In the genomic region with DNA sequence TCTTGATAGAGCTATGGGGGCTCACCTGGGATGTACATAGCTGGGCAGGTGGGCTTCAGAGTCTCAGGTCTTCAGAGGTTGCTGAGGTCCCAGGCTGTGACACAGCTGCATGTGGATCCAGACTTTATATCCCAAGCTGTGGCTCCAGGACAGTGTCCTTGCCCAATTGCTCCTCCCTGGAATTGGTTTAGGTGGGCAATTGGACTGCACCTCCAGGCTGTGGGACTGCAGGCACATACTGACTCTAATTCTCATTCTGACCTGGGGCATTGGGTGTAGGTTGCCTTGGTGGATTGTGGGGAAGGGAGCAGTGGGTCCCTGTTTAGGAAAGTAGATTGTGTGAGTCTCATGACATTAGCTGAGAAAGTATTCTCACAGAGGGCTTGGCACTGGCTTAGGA, we compare ENCODE assay signal across 25 mouse cellular contexts. TPM values are rescaled to one million over a fixed set of nuclear protein-coding genes. Genes with fewer than 3 reads are reported as not detected.
"Had no signal": no experiment of that assay in that cellular context is flagged by ENCODE, and none has a peak within 500 bp of the region (broad histone marks: within the 10 kb centered on the region; RNA-seq: fewer than 3 reads in every experiment).

Gene BC051665, minus strand, starts transcription at position 101 of the 400 bp plus-strand sequence.

- H3K4me3 ChIP-seq: neural tube, embryonic 13.5 days; neural tube, embryonic 15.5 days; stomach, embryonic 15.5 days had no signal

- H3K4me1 ChIP-seq: neural tube, embryonic 13.5 days; neural tube, embryonic 15.5 days; stomach, embryonic 15.5 days had no signal

- H3K27me3 ChIP-seq: neural tube, embryonic 13.5 days; neural tube, embryonic 15.5 days; stomach, embryonic 15.5 days had no signal

- DNase-seq: retina, postnatal 1 day; right cerebral cortex, adult 18-20 months; right cerebral cortex, postnatal 14 days; right cerebral cortex, postnatal 25 days; right cerebral cortex, postnatal 4 days; spleen, adult 18-20 months; thymus, adult 18-20 months; thymus, adult 2 months; thymus, postnatal 14 days; thymus, postnatal 25 days; thymus, postnatal 36 days; thymus, postnatal 4 days had no signal

- H3K9me3 ChIP-seq: neural tube, embryonic 13.5 days; neural tube, embryonic 15.5 days; stomach, embryonic 15.5 days had no signal

- H3K9ac ChIP-seq: neural tube, embryonic 13.5 days; neural tube, embryonic 15.5 days; stomach, embryonic 15.5 days had no signal

- H3K27ac ChIP-seq: neural tube, embryonic 13.5 days; neural tube, embryonic 15.5 days; stomach, embryonic 15.5 days; stomach, postnatal 0 days had no signal

- H3K36me3 ChIP-seq: neural tube, embryonic 13.5 days; neural tube, embryonic 15.5 days; stomach, embryonic 15.5 days had no signal

RNA-seq across cellular contexts. Expression of gene BC051665, which starts in this region (rescaled TPM):
- total RNA-seq: neutrophil, adult 5-6 weeks had no signal
- polyA plus RNA-seq: neural tube, embryonic 13.5 days; neural tube, embryonic 14.5 days; neural tube, embryonic 15.5 days; small intestine, adult 2 months; spleen, adult 2 months; stomach, embryonic 14.5 days; stomach, embryonic 15.5 days; stomach, embryonic 16.5 days; stomach, postnatal 0 days; testis, adult 2 months; thymus, adult 2 months; thymus, postnatal 0 days; urinary bladder, adult 2 months had no signal
